Mouse (Mus musculus): Measurements from ENCODE around the gene Aftph. TPM values are rescaled to one million over a fixed set of nuclear protein-coding genes. Genes with fewer than 3 reads are reported as not detected.

Aftph gene
- polyA plus RNA-seq, 1 experiment from 2014 or later = 24.2 TPM

GRCm38 (mm10) chr11:20723572-20723971, 17.8 kb downstream of the Aftph start:
- no peak overlapping the region for H3K4me2 ChIP-seq (replicated peaks)
- WGBS = 89% methylated on average over 5 of the region's 5 CpGs
- peaks cover 12% of the 10 kb centered on the region for H3K36me3 ChIP-seq
- H3K4me1 ChIP-seq = no peaks in the 10 kb centered on the region
- no peak for ATAC-seq (ENCODE audit: insufficient number of reproducible peaks, low FRiP score, low TSS enrichment, low read depth)
- H3K9ac ChIP-seq = no peak overlapping the region
- H3K4me3 ChIP-seq (replicated peaks) = no peak overlapping the region
- no peak overlapping the region for H3K27ac ChIP-seq (replicated peaks)
- no peaks in the 10 kb centered on the region for H3K9me3 ChIP-seq (replicated peaks)
- H3K27me3 ChIP-seq = no peaks in the 10 kb centered on the region

- no peak for ATAC-seq (ENCODE audit: insufficient number of reproducible peaks, low FRiP score, low TSS enrichment, low read depth)
- Histone ChIP-seq H3K4me2 (replicated peaks) (no peak overlapping the region), H3K36me3 (peaks cover 4% of the 10 kb centered on the region; the same call in 1 of the 2 replicates), H3K9me3 (replicated peaks) (no peaks in the 10 kb centered on the region), H3K4me3 (replicated peaks) (no peak overlapping the region), H3K27ac (replicated peaks) (no peak overlapping the region), H3K27me3 (no peaks in the 10 kb centered on the region), H3K9ac (no peak overlapping the region), H3K4me1 (no peaks in the 10 kb centered on the region; the same call in 1 of the 2 replicates)
- WGBS = 62% methylated on average over 9 of the region's 9 CpGs
These were observed 29.2 kb downstream of the Aftph start for GRCm38 (mm10) chr11:20712068-20712671.

GRCm38 (mm10) chr11:20691000-20691399, 50.4 kb downstream of the Aftph start:
- 7% methylated on average over 4 of the region's 4 CpGs for WGBS
- no peak for ATAC-seq (ENCODE audit: insufficient number of reproducible peaks, low FRiP score, low TSS enrichment, low read depth)
- H3K27ac ChIP-seq (replicated peaks) = no peak overlapping the region
- H3K4me3 ChIP-seq (replicated peaks) = no peak overlapping the region
- H3K9me3 ChIP-seq (replicated peaks) = no peaks in the 10 kb centered on the region
- H3K36me3 ChIP-seq = peaks cover 1% of the 10 kb centered on the region; the same call in 1 of the 2 replicates
- H3K4me1 ChIP-seq = no peaks in the 10 kb centered on the region
- H3K4me2 ChIP-seq (replicated peaks) = no peak overlapping the region
- H3K27me3 ChIP-seq = no peaks in the 10 kb centered on the region
- no peak overlapping the region for H3K9ac ChIP-seq

GRCm38 (mm10) chr11:20681679-20682078, 59.7 kb downstream of the Aftph start:
- Histone ChIP-seq H3K9ac (no peak overlapping the region), H3K9me3 (replicated peaks) (no peaks in the 10 kb centered on the region), H3K27me3 (no peaks in the 10 kb centered on the region), H3K4me2 (replicated peaks) (no peak overlapping the region), H3K27ac (replicated peaks) (no peak overlapping the region), H3K4me1 (no peaks in the 10 kb centered on the region), H3K36me3 (peaks cover 3% of the 10 kb centered on the region; the same call in 1 of the 2 replicates), H3K4me3 (replicated peaks) (no peak overlapping the region)
- no peak for ATAC-seq (ENCODE audit: insufficient number of reproducible peaks, low FRiP score, low TSS enrichment, low read depth)
- 89% methylated on average over 5 of the region's 5 CpGs for WGBS

GRCm38 (mm10) chr11:20680781-20681180, 60.6 kb downstream of the Aftph start:
- Histone ChIP-seq H3K4me1 (no peaks in the 10 kb centered on the region), H3K27ac (replicated peaks) (no peak overlapping the region), H3K9ac (no peak overlapping the region), H3K4me2 (replicated peaks) (no peak overlapping the region), H3K9me3 (replicated peaks) (no peaks in the 10 kb centered on the region), H3K4me3 (replicated peaks) (no peak overlapping the region), H3K36me3 (no peaks in the 10 kb centered on the region), H3K27me3 (no peaks in the 10 kb centered on the region)
- ATAC-seq (ENCODE audit: insufficient number of reproducible peaks, low FRiP score, low TSS enrichment, low read depth) = no peak
- 83% methylated on average over 5 of the region's 5 CpGs for whole genome bisulfite sequencing

GRCm38 (mm10) chr11:20679396-20679795, 62.0 kb downstream of the Aftph start:
- Histone ChIP-seq H3K4me1 (no peaks in the 10 kb centered on the region), H3K9ac (no peak overlapping the region), H3K27me3 (no peaks in the 10 kb centered on the region), H3K4me3 (replicated peaks) (no peak overlapping the region), H3K27ac (replicated peaks) (no peak overlapping the region), H3K36me3 (no peaks in the 10 kb centered on the region), H3K4me2 (replicated peaks) (no peak overlapping the region), H3K9me3 (replicated peaks) (no peaks in the 10 kb centered on the region)
- WGBS = 75% methylated on average over 2 of the region's 2 CpGs
- ATAC-seq (ENCODE audit: insufficient number of reproducible peaks, low FRiP score, low TSS enrichment, low read depth) = no peak

- Histone ChIP-seq H3K4me1 (0 out of 2 replicates have a peak, but pooled peaks cover 3% of the 10 kb centered on the region), H3K36me3 (no peaks in the 10 kb centered on the region), H3K27ac (replicated peaks) (no peak overlapping the region), H3K9me3 (replicated peaks) (no peaks in the 10 kb centered on the region), H3K9ac (no peak overlapping the region), H3K27me3 (no peaks in the 10 kb centered on the region), H3K4me2 (replicated peaks) (no peak overlapping the region), H3K4me3 (replicated peaks) (no peak overlapping the region)
- 68% methylated on average over 6 of the region's 6 CpGs for WGBS
- ATAC-seq (ENCODE audit: insufficient number of reproducible peaks, low FRiP score, low TSS enrichment, low read depth) = no peak
These were observed 68.9 kb downstream of the Aftph start for GRCm38 (mm10) chr11:20672513-20672912.

- WGBS = 51% methylated on average over 6 of the region's 6 CpGs
- Histone ChIP-seq H3K9ac (no peak overlapping the region), H3K36me3 (no peaks in the 10 kb centered on the region)
These were observed 69.5 kb downstream of the Aftph start for GRCm38 (mm10) chr11:20671789-20672392.

GRCm38 (mm10) chr11:20664878-20665277, 76.5 kb downstream of the Aftph start:
- no peak overlapping the region for H3K27ac ChIP-seq (replicated peaks)
- H3K9me3 ChIP-seq (replicated peaks) = no peaks in the 10 kb centered on the region
- H3K27me3 ChIP-seq = no peaks in the 10 kb centered on the region
- no peak overlapping the region for H3K4me3 ChIP-seq (replicated peaks)
- 0 out of 2 replicates have a peak, but pooled peaks cover 8% of the 10 kb centered on the region for H3K4me1 ChIP-seq
- H3K36me3 ChIP-seq = no peaks in the 10 kb centered on the region
- WGBS = 67% methylated on average over 9 of the region's 9 CpGs
- H3K4me2 ChIP-seq (replicated peaks) = no peak overlapping the region
- H3K9ac ChIP-seq = no peak overlapping the region
- ATAC-seq (ENCODE audit: insufficient number of reproducible peaks, low FRiP score, low TSS enrichment, low read depth) = no peak

More at GRCm38 (mm10) chr11:20671789-20672392, 69.5 kb downstream of the Aftph start:
- 0 out of 2 replicates have a peak, but pooled peaks cover 3% of the 10 kb centered on the region for H3K4me1 ChIP-seq
- H3K9me3 ChIP-seq (replicated peaks) = no peaks in the 10 kb centered on the region
- no peak for ATAC-seq (ENCODE audit: insufficient number of reproducible peaks, low FRiP score, low TSS enrichment, low read depth)
- no peak overlapping the region for H3K27ac ChIP-seq (replicated peaks)
- no peak overlapping the region for H3K4me2 ChIP-seq (replicated peaks)
- no peaks in the 10 kb centered on the region for H3K27me3 ChIP-seq
- no peak overlapping the region for H3K4me3 ChIP-seq (replicated peaks)

- Histone ChIP-seq H3K4me2 (replicated peaks) (no peak overlapping the region), H3K9me3 (replicated peaks) (no peaks in the 10 kb centered on the region), H3K9ac (no peak overlapping the region), H3K27ac (replicated peaks) (no peak overlapping the region), H3K4me3 (replicated peaks) (no peak overlapping the region), H3K4me1 (peaks cover 14% of the 10 kb centered on the region; the same call in 1 of the 2 replicates), H3K36me3 (no peaks in the 10 kb centered on the region), H3K27me3 (no peaks in the 10 kb centered on the region)
- peak; percentile 35; the same call in 1 of the 2 replicates for ATAC-seq (ENCODE audit: insufficient number of reproducible peaks, low FRiP score, low TSS enrichment, low read depth)
- WGBS = 37% methylated on average over 5 of the region's 5 CpGs
These were observed 77.7 kb downstream of the Aftph start for GRCm38 (mm10) chr11:20663580-20664198.

- H3K27me3 ChIP-seq = no peaks in the 10 kb centered on the region
- H3K4me2 ChIP-seq (replicated peaks) = no peak overlapping the region
- H3K4me3 ChIP-seq (replicated peaks) = no peak overlapping the region
- 54% methylated on average over 7 of the region's 7 CpGs for WGBS
- peaks cover 14% of the 10 kb centered on the region; the same call in 1 of the 2 replicates for H3K4me1 ChIP-seq
- H3K9me3 ChIP-seq (replicated peaks) = no peaks in the 10 kb centered on the region
- no peak overlapping the region for H3K9ac ChIP-seq
- H3K36me3 ChIP-seq = no peaks in the 10 kb centered on the region
- ATAC-seq (ENCODE audit: insufficient number of reproducible peaks, low FRiP score, low TSS enrichment, low read depth) = no peak
- no peak overlapping the region for H3K27ac ChIP-seq (replicated peaks)
These were observed 78.6 kb downstream of the Aftph start for GRCm38 (mm10) chr11:20662811-20663210.

All from embryonic facial prominence, embryonic 15.5 days (tissue).